Mouse (Mus musculus): ENCODE measurements around the gene Smyd5.
A peak's percentile ranks its signal among the peaks of the same experiment; 100 is the strongest.

The Smyd5 gene

DNA sequence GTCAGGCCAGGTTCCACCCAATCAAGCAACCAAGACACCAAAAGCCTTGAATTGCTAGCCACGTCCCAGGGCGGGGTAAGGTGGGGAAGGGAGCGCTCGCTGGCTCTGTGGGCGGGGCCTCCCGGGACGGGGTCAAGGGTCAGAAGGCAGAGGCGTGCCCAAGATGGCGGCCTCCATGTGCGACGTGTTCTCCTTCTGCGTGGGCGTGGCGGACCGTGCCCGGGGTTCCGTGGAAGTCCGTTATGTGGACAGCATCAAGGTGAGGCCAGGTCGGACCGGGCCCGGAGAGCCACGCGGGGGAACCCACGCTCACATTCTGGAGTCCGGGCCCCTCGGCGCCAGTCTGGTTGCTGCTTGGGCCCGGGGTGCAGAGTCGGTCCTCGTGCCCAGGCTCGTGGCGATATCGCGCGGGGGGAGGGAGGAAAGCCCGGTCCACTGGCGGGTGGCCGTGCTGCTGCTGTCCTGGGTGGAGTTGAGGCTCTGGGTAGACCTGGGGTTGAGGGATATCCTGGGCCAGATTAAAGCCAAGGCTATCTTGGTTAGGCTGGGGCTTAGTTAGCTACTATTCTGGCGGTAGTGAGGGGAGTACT is at the start of gene Smyd5:
Gene Smyd5, plus strand, starts transcription at position 148 of the 590 bp plus-strand sequence.
- DNase-seq (ENCODE audit: low spot score) = peak; percentile 98

DNA sequence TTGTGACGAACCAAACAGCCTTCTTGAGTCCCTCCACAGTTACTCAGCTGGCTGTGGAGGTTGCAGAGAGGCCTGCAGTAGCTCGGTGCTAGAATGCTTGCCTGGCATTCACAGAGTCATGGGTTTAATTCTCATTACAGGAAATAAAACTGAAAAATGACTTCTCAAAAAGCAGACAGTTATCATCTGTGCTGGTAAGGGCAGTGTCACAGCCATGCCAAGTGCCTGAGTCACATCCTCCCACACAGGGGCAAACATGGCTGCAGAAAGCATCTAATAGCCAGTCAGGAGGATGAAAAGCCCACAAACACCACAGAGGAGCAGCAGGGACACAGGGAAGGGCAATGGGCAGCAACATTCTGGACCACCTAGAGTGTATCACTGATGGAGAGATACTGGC is 49.0 kb upstream of the Smyd5 start:
- no peak for DNase-seq (ENCODE audit: low spot score)

DNA sequence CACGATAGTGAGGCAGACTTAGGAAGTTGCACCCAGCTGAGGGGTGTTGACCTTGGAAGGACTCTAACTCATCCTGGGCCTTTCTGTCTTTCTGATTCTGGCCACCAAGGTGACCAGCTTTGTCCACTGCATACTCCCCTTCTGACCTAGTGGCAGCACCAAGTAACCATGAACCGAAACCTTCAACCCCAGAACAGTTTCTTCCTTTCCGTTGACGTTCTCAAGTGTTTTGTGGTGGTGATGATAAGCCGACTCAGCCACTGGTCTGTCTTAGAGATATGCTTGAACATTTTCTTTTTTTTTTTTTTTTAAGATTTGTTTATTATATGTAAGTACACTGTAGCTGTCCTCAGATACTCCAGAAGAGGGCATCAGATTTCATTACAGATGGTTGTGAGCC is 43.2 kb upstream of the Smyd5 start:
- DNase-seq (ENCODE audit: low spot score) = no peak

GRCm38 (mm10) chr6:85391803-85392202 is 40.0 kb upstream of the Smyd5 start:
- DNase-seq (ENCODE audit: low spot score) = peak; percentile 87

DNA sequence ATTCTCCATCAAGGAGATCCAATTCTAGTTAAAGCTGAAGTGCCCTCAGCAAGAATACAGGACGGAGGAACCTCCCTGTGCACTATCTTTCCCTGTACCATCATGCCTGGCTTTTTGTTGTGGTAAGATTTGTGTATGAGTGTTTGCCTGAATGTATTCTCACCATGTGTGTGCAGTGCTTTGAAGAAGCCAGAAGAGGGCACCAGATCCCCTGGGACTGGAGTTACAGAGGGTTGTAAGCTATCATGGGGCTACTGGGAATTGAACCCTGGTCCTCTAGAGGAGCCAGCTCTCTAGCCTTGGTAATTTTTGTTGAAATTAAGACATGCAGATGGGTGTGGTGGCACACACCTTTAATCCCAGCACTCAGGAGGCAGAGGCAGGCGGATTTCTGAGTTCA is 36.4 kb upstream of the Smyd5 start:
- no peak for DNase-seq (ENCODE audit: low spot score)

GRCm38 (mm10) chr6:85397165-85397564 is 34.6 kb upstream of the Smyd5 start:
- DNase-seq (ENCODE audit: low spot score) = no peak

- no peak for DNase-seq (ENCODE audit: low spot score)
These were observed 32.1 kb upstream of the Smyd5 start for GRCm38 (mm10) chr6:85399715-85400114.

DNA sequence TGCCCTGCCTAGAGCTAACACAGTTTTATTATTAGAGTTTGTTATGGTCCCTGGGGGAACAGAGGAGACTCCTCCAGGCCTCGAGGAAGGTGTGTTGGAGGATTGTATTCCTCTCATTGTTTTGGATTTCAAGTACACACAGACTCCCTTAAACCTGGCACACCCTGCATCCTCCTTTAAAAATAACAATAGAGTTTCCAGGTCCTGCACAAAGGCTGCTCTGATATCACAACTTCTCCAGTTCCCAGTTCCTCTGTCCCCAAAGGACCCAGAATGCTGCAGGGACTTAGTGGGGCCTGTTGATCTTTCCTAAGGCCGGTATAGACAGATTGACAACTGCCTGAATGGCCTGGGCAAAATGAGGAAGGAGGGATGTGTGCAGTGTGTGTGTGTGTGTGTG is 29.2 kb upstream of the Smyd5 start:
- DNase-seq (ENCODE audit: low spot score) = no peak

GRCm38 (mm10) chr6:85403039-85403438 is 28.8 kb upstream of the Smyd5 start:
- no peak for DNase-seq (ENCODE audit: low spot score)

- peak; percentile 47 for DNase-seq (ENCODE audit: low spot score)
These were observed 22.8 kb upstream of the Smyd5 start for GRCm38 (mm10) chr6:85409003-85409402.

DNA sequence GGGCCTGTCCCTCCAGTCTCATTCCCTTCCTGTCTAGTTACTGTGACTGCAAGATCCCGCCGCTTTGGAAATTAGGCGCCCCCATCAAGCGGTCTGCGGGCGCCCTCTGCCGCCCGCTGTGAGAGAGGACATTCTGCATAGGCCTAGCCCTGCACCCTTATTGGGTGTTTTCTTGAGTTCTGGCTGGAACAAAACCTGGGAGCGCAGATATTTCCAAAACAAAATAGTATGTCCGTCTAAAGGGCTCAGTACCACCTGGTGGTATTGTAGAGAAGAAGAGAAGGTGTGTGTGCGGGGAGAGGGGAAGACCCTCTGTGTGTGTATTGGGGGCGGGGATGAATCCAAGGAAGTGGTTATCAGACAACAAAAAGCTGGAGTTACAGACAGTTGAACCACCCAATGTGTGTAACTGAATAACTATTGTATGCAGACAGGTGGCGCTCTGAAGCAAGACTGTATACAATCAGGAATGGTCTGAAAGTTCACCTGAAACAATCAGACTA is 21.0 kb upstream of the Smyd5 start:
- DNase-seq (ENCODE audit: low spot score) = peak; percentile 74

DNA sequence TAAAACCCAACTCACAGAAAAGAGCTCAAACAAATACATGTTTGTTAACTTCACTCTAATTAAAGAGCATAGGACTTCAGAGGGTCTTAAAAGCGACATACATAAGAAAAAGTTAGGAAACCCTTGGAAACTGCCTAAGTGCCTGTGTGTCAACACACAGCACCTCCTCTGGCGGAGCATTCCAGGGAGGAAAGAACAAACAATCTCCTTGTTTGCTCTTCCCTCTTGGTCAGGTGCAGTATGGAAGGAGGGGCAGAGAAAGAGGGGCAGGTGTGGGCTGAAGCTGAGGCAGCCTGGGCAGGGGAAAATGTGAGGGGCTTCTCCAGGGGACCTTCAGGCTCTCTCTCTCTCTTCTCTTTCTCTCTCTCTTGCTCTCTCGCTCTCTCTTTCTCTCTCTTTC is 16.0 kb upstream of the Smyd5 start:
- no peak for DNase-seq (ENCODE audit: low spot score)

GRCm38 (mm10) chr6:85419150-85419549 is 12.6 kb upstream of the Smyd5 start:
- no peak for DNase-seq (ENCODE audit: low spot score)

GRCm38 (mm10) chr6:85423836-85424379 is 7.9 kb upstream of the Smyd5 start, which contains the start of gene Noto:
TSS of gene Noto (plus strand) at chr6:85423886.
- peak; percentile 52 for DNase-seq (ENCODE audit: low spot score)

GRCm38 (mm10) chr6:85431274-85431841 is 431 bp upstream of the Smyd5 start:
- DNase-seq (ENCODE audit: low spot score) = no peak

- DNase-seq (ENCODE audit: low spot score) = no peak
These were observed 2.1 kb downstream of the Smyd5 start for GRCm38 (mm10) chr6:85433865-85434264.

DNA sequence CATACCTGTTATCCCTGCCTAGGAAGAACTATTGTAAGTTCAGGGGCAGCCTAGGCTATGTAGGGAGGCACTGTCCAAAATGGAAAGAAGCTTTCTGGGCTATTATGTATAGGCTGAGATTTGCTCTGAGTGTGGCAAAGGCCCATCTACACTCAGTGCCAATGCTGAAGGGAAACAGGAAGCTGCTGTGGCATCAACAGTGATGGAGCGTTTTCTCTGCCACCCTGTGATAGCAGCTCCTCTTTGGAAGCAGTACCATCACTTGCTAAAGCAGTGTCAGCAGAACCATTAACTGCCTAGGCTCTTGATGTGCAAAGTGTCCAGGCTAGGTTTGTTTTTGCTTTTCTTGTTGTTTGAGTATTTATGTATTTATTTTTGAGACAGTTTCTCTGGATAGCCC is 4.4 kb downstream of the Smyd5 start:
- DNase-seq (ENCODE audit: low spot score) = no peak

DNA sequence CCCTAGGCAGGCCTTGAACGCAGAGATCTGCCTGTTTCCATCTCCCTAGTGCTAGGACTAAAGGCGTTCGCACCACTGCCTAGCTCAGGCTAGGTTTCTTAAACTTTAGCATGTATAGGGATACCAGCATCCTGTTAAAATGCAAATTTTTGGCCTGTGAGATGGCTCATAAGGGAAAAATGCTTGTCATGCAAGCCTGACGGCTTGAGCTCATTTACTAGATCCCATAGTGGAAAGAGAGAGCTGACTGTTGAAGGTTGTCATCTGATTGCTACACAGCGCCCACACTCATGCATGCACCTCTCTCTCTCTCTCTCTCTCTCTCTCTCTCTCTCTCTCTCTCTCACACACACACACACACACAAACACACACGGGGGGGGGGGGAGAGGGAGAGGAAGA is 4.8 kb downstream of the Smyd5 start:
- DNase-seq (ENCODE audit: low spot score) = no peak

GRCm38 (mm10) chr6:85441142-85441541 is 9.4 kb downstream of the Smyd5 start:
- no peak for DNase-seq (ENCODE audit: low spot score)

DNA sequence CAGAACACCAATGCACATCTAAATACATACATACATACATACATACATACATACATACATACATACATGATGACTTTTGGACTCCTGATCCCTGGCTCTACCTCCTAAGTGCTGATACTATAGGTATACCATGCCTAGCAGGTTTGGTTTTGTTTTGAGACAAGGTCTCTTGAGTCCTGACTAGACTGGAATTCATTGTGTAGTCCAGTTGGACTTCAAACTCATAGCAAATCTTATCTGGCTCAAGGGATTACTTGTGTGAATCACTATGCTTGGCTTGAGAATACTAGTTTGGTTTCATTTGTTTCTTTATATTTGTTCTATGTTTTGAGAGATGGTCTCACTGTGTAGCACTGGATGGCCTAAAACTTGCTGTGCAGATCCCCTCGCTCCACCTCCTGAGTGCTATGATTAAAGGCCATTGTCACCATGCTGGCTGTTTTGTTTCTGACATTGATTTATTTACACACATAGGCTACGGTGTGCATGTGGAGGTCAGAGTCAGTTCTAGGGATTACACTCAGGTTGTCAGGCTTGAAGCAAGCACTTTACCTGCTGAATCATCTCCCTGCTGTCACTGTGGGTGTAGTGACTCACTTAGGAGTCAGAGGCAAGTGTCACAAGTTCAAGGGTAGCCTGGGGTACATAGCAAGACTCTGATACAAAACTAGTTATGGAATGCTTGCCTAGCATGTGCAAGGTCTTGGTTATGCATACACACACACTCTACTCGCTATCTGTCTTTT is 11.9 kb downstream of the Smyd5 start:
- no peak for DNase-seq (ENCODE audit: low spot score)

DNA sequence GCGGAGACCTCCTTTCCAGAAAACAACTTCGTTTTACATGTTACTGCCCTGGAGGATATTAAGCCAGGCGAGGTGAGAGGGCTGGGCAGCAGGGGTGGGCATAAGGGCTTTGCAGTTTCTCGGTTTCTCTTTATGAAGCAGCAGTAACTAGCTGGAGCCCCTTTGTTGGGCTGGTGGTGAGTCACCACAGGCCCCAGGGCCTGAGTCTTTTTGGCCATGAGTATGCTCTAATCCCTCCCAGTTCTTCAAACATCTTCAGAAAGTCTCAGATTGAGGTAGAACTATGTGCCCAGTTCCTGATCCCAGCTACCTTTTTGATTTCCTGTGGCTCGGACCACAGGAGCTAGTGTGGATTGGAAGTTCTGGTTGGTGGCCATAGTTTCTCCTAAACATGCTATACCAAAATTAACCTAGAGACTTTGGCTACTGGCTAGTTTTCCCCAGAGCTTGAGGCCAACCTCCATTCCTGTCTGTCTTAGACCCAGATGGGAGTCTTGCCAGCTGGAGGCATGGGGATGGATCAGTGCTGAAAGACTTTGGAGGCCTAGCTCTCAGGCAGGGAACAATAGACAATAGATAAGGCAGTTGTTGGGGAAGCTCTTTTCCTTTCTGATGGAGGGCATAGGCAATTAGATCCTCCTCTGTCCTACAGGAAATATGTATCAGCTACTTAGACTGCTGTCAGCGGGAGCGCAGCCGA is 12.6 kb downstream of the Smyd5 start:
- DNase-seq (ENCODE audit: low spot score) = no peak

GRCm38 (mm10) chr6:85445286-85445685 is 13.5 kb downstream of the Smyd5 start:
- no peak for DNase-seq (ENCODE audit: low spot score)
